ENCODE assay signal across 11 mouse cellular contexts in genomic region chr3:36449292-36450165, GRCm38 (mm10). TPM values are rescaled to one million over a fixed set of nuclear protein-coding genes. Genes with fewer than 3 reads are reported as not detected.
DNase-seq lines count a peak whose midpoint lies in the region; ATAC-seq and TF ChIP-seq lines count a peak whose summit lies in the region.
"Had no signal": no experiment of that assay in that cellular context is flagged by ENCODE, and none has a peak within 500 bp of the region (broad histone marks: within the 10 kb centered on the region; RNA-seq: fewer than 3 reads in every experiment).

No protein-coding gene starts in this region.

- no peaks in the 10 kb centered on the region for H3K27me3 ChIP-seq in heart, postnatal 0 days (ENCODE audit: control insufficient read depth, insufficient read depth, low read length)
- H3K27me3 ChIP-seq: midbrain, embryonic 13.5 days had no signal

- peaks cover 18% of the 10 kb centered on the region for H3K4me1 ChIP-seq in heart, postnatal 0 days (ENCODE audit: control insufficient read depth, insufficient read depth)
- H3K4me1 ChIP-seq: midbrain, embryonic 13.5 days had no signal

- DNase-seq in kidney, postnatal 10 days, result peak; percentile 10
- DNase-seq in kidney, adult 9 months, result no peak
- peak; percentile 27 for DNase-seq in embryo, embryonic 11 days
- DNase-seq in heart, postnatal 0 days (ENCODE audit: low spot score), result peak; percentile 85
- DNase-seq in left cerebral cortex, postnatal 14 days (ENCODE audit: low spot score in 2 of 2), result no peak
- no peak for DNase-seq in testis, postnatal 10 days (ENCODE audit: low spot score)
- DNase-seq in adrenal gland, postnatal 4 days (ENCODE audit: low spot score in 2 of 2), result no peak
- DNase-seq: kidney, adult 11 months had no signal

- 19% methylated on average over 20 of the region's 20 CpGs for WGBS in heart, postnatal 0 days

- H3K27ac ChIP-seq in heart, postnatal 0 days (ENCODE audit: low read depth), result peak overlapping the region; percentile 79
- H3K27ac ChIP-seq: midbrain, embryonic 13.5 days had no signal

- H3K9me3 ChIP-seq in heart, postnatal 0 days (replicated peaks; ENCODE audit: control insufficient read depth, low read length), result no peaks in the 10 kb centered on the region
- H3K9me3 ChIP-seq: midbrain, embryonic 13.5 days had no signal

- intact Hi-C loops in left cerebral cortex, postnatal 14 days (cut with DNase I), result no loop called here

- peak; percentile 87 for ATAC-seq in heart, postnatal 0 days (ENCODE audit: insufficient read depth, low read depth)
- peak; percentile 63 for ATAC-seq in megakaryocyte progenitor cell, adult 5-6 weeks (replicated peaks; ENCODE audit: poor library complexity)
- ATAC-seq: midbrain, embryonic 13.5 days had no signal

- no peak; the same call in 1 of the 2 replicates for TF ChIP-seq EP300 in heart, postnatal 0 days (IDR thresholded peaks at IDR 0.05; ENCODE audit: low read depth)

- no peak overlapping the region for H3K4me2 ChIP-seq in heart, postnatal 0 days (ENCODE audit: low read depth, low read length)
- H3K4me2 ChIP-seq: midbrain, embryonic 13.5 days had no signal

- H3K36me3 ChIP-seq in heart, postnatal 0 days (replicated peaks; ENCODE audit: control insufficient read depth, insufficient read depth, low read length), result peaks cover 62% of the 10 kb centered on the region
- H3K36me3 ChIP-seq: midbrain, embryonic 13.5 days had no signal

- no peak overlapping the region for H3K4me3 ChIP-seq in heart, postnatal 0 days (ENCODE audit: low read depth, low read length)
- H3K4me3 ChIP-seq: erythroblast, embryonic 14.5 days; midbrain, embryonic 13.5 days had no signal

- no peak for TF ChIP-seq CTCF in heart, postnatal 0 days (IDR thresholded peaks at IDR 0.05; ENCODE audit: low read depth)

- 0 out of 2 replicates have a peak overlapping the region, but pooled peaks have one; percentile 3 for H3K9ac ChIP-seq in heart, postnatal 0 days (replicated peaks; ENCODE audit: low read depth, low read length)
- H3K9ac ChIP-seq: midbrain, embryonic 13.5 days had no signal

RNA-seq across cellular contexts. Expression of gene Anxa5, which starts 26.2 kb away (rescaled TPM):
- total RNA-seq in heart, postnatal 0 days (2014; rRNA removed; ENCODE audit: low replicate concordance), result 162 and 218 TPM in 2 replicates
- 261 and 263 TPM in 2 replicates for polyA plus RNA-seq in heart, postnatal 0 days (2015; fragmentation: Nextera tagmentation; extraction: Ambion mirVana)
- 146 and 163 TPM in 2 replicates for total RNA-seq in megakaryocyte progenitor cell, adult 5-6 weeks (2015)
- 86.3 and 113 TPM in 2 replicates for total RNA-seq in megakaryocyte progenitor cell, adult 5-6 weeks (2017)
- 10 to 100 TPM; 47.2 to 48.7 TPM for total RNA-seq in left cerebral cortex, postnatal 14 days (2021)
- 100 to 1,000 TPM; 338 to 365 TPM for total RNA-seq in adrenal gland, postnatal 4 days (2021)

RNA-seq across cellular contexts. Expression of gene 1810062G17Rik, which starts 26.2 kb away (rescaled TPM):
- 6.2 TPM in 1 of 2 replicates, not detected in the other for total RNA-seq in heart, postnatal 0 days (2014; rRNA removed; ENCODE audit: low replicate concordance)
- polyA plus RNA-seq in heart, postnatal 0 days (2015; fragmentation: Nextera tagmentation; extraction: Ambion mirVana), result 1.2 and 1.8 TPM in 2 replicates
- total RNA-seq in megakaryocyte progenitor cell, adult 5-6 weeks (2015), result 0.35 and 0.49 TPM in 2 replicates
- total RNA-seq in megakaryocyte progenitor cell, adult 5-6 weeks (2017), result 0.21 and 1.4 TPM in 2 replicates
- total RNA-seq in left cerebral cortex, postnatal 14 days (2021), result under 1 TPM in 1 of 2 experiments, not detected in 1; 0.40 TPM
- total RNA-seq in adrenal gland, postnatal 4 days (2021), result 1 to 10 TPM; 2.8 to 3.5 TPM
- polyA plus RNA-seq: erythroblast, embryonic 14.5 days had no signal

Comparison
In these comparisons a context has a peak if more than half of its experiments do, and no peak if none do; other contexts are left out.
1. DNase-seq: peak in kidney, postnatal 10 days (single experiment), embryo, embryonic 11 days (single experiment) and heart, postnatal 0 days (single experiment); none in kidney, adult 9 months (single experiment), left cerebral cortex, postnatal 14 days (0 of 2), testis, postnatal 10 days (single experiment) and adrenal gland, postnatal 4 days (0 of 2).